Mouse (Mus musculus) c-Kit-positive CD71-negative TER-119-negative erythroid progenitor cells, embryonic 14.5 days (primary cell): ENCODE data around the gene Nbea.

Experiments used
- DNase-seq: peaks from one replicate; pipeline ENCODE4 v3.0.0-alpha.2; 2013; ENCODE audit warnings: low read depth

Nbea gene

GRCm38 (mm10) chr3:55593312-55593711 lies 590.2 kb downstream of the Nbea start:
- no peak for DNase-seq

DNA sequence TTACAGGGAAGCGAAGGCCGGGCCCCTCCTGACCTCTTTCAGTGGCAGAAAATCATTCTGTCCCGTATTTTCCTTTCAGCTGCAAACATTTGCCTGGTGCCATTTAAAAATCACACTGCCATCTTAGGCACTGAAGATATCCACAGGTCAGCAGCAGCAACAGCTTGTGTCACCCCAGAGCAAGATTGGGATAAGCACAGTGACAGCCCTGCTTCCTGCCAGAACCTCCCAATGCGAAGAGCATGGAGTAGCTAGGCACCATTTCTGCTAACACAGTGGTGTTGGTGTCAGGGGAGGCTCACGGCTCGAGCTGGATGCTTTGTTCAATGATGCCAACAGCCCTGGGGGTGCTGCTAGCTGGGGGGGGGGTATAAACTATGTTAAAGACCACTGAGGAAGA lies 592.8 kb downstream of the Nbea start:
- no peak for DNase-seq

DNA sequence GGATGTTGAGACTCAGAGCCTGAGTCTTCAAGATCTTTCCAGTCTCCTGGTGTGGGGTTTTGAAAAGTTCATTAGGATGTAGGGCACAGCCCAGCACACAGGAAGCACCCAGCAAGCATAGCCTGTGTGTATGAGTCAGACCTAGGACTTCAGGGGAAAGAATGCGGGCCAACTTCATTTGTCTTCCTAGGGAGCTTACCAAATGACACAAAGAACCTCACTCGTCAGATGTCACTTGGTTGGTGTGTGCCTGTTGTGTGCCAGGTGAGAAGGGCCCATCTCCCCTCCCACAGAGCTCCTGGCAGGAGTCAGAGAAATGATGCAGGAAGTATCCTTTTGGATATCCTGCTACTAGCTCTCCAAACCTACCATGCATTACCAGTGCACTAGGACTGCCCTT lies 593.2 kb downstream of the Nbea start:
- no peak for DNase-seq

DNA sequence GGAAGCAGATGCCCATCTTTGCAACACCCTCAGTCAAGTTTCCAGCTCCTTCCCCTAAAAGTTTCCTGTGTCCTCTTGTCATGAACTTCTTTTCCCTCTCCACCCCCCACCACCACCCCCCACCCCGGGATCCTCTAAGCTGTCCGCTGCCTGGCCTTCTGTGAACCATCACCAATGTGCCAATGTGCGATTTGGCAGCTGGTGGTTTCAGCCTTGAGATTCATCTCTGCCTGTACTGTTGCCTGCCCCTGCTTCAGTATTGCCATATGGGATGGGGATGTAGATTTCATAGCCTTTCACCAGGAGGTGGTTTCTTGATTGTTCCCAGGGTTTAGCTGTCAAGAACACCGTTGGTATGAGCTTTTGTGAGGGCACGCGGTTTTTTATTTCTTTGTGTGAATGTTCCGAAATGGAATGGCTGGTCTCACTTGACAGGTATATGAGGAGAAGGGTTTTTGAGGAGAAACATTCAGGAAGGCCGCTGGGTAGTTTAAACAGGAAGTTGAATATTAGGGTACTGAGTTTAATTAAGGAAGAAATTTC lies 594.0 kb downstream of the Nbea start:
- no peak for DNase-seq

DNA sequence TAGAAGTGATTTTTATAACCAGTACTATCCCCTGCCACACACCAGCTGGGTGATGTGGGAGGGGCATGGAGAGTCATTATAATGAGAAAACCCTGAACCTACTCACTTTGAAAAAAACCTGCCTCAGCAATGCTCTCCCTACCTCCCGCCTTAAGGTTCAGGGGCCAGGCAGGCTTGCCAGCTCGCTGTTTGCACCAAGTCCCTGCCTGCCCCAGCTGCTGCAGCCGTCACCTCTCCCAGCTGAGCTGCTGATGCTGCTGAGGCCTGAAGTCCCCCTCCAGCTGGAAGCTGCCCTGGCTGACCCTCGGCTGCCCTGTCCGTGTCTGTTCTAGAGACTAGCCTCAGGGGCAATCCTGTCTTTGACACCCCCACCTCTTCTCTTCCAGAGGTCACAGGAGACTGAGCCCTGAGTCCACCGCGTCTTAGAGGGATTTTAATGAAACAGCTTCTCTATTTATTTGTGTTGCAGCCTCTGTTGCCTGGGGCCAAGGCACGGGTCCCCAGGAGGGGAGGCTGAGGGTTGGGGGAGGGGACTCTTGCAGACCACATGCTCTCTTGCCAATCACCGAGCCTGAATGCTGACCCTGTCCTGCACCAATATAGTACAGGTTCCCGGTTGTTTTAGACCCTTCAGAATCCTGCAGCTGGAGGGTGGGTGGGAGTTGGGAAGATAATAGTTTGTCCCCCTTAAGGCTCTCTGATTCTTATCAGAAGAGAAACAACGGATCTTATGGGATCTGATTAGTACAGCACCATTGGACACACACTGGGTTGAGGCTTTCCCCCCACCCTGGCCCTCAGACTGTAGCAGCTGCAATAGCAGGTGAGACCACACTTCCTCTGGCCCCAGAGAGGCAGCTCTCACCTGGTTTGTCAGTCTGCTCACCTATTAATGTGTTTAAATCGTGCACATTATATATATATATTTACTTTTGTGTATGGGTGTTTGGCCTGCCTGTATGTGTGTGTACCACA lies 595.2 kb downstream of the Nbea start:
- DNase-seq: no peak

DNA sequence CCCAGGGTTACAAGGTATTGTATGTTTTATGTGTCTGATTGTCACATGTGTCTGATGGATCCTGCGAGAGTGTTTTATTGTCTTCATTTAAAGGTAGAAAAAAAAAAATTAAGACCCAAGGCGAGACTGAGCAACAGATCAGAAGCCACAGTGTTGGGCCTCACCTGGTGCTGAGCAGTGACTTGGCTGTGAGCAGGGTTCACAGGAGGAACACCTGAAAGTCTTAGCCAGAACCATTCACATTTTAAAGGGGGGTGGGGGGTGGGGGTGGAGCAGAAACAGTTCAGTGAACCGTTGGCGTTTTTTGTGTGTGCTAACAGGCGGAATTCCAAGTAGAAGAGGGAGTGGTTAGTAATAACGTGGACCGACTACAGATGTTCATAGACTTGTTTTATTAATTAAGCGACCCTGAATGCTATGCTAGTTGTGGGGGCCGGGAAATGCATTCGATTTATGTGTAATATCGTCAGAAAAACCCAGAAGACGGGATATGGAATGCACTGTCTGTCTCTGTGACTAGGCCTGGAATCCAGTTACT lies 596.0 kb downstream of the Nbea start:
- no peak for DNase-seq
